ENCODE assay signal across 8 mouse cellular contexts in the genomic region with DNA sequence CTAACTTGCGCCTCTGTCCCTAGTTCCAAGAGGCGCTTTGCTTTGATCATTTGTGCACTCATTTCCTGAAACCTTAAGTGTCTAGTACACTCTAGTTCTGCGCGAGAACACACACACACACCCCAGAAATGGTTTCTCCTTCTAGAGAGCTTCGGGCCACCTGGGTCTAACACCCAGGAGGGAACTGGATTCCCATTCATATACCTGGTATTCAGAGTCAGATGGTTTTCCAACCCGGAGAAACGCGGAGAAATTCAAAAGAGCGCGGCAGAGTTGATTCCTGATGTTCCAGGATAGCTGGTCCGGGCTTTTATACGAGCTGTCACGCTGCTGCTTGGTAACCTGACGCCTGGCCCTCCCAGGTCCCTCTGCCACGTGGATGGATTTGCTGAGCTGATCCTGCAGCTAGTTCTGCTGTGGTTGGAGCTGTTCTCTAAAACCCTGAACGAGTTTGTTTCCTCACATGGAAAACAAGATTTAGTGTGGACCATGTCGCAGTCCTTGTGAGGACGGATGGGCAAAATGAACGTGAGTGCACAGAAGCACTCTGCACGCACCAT. TPM values are rescaled to one million over a fixed set of nuclear protein-coding genes. Genes with fewer than 3 reads are reported as not detected.
DNase-seq lines count a peak whose midpoint lies in the region; ATAC-seq and TF ChIP-seq lines count a peak whose summit lies in the region.

A gene (minus strand): TSS at position 285 of the 560 bp plus-strand sequence.

- no peak for DNase-seq in lung, adult 2 months
- no peak for DNase-seq in lung, postnatal 14 days
- peak; percentile 88 for DNase-seq in embryonic facial prominence, embryonic 14.5 days (ENCODE audit: low spot score)
- DNase-seq in retina, embryonic 14.5 days (ENCODE audit: low spot score), result peak; percentile 38
- no peak for DNase-seq in spleen, postnatal 10 days (ENCODE audit: low spot score in 2 of 2)

- peak; percentile 39; the same call in 1 of the 2 replicates for ATAC-seq in embryonic facial prominence, embryonic 14.5 days (ENCODE audit: low read depth)
- ATAC-seq in hindbrain, embryonic 13.5 days (ENCODE audit: low FRiP score), result no peak
- no peak; the same call in 1 of the 2 replicates for ATAC-seq in liver, embryonic 12.5 days
- ATAC-seq in CD4-positive, CD25-positive, alpha-beta regulatory T cell, adult 4 months, result no peak

- peak within 1 kb of the TSS; percentile 17 for H3K4me3 ChIP-seq in lung, adult 2 months (replicated peaks; ENCODE audit: extremely low read depth, low read depth, low read length)
- peak within 1 kb of the TSS; percentile 55 for H3K4me3 ChIP-seq in embryonic facial prominence, embryonic 14.5 days (ENCODE audit: low read depth, low read length)
- H3K4me3 ChIP-seq in hindbrain, embryonic 13.5 days, result peak within 1 kb of the TSS; percentile 55
- H3K4me3 ChIP-seq in liver, embryonic 12.5 days, result peak within 1 kb of the TSS; percentile 67

- no peaks in the 10 kb centered on the region for H3K4me1 ChIP-seq in lung, adult 2 months (ENCODE audit: control insufficient read depth, insufficient read depth, low read length)
- H3K4me1 ChIP-seq in embryonic facial prominence, embryonic 14.5 days (ENCODE audit: control insufficient read depth, insufficient read depth, low read length), result peaks cover 5% of the 10 kb centered on the region; the same call in 1 of the 2 replicates
- H3K4me1 ChIP-seq in hindbrain, embryonic 13.5 days (replicated peaks), result peaks cover 20% of the 10 kb centered on the region
- peaks cover 30% of the 10 kb centered on the region for H3K4me1 ChIP-seq in liver, embryonic 12.5 days

- peak within 1 kb of the TSS; percentile 6; the same call in 1 of the 2 replicates for H3K27ac ChIP-seq in embryonic facial prominence, embryonic 14.5 days (replicated peaks; ENCODE audit: low read depth, low read length)
- peak within 1 kb of the TSS; percentile 44; the same call in 1 of the 2 replicates for H3K27ac ChIP-seq in hindbrain, embryonic 13.5 days
- H3K27ac ChIP-seq in liver, embryonic 12.5 days, result 0 out of 2 replicates have a peak within 1 kb of the TSS, but pooled peaks have one; percentile 20

- H3K36me3 ChIP-seq in embryonic facial prominence, embryonic 14.5 days (ENCODE audit: control insufficient read depth, insufficient read depth, low read length), result no peaks in the 10 kb centered on the region
- no peaks in the 10 kb centered on the region for H3K36me3 ChIP-seq in hindbrain, embryonic 13.5 days
- H3K36me3 ChIP-seq in liver, embryonic 12.5 days, result no peaks in the 10 kb centered on the region

- whole genome bisulfite sequencing in lung, adult 2 months, result 3% methylated on average over 20 of the region's 20 CpGs
- 2% methylated on average over 20 of the region's 20 CpGs for WGBS in embryonic facial prominence, embryonic 14.5 days
- 5% methylated on average over 20 of the region's 20 CpGs for WGBS in hindbrain, embryonic 13.5 days
- 8% methylated on average over 20 of the region's 20 CpGs for WGBS in liver, embryonic 12.5 days (ENCODE audit: insufficient replicate concordance)

- no peak for TF ChIP-seq POLR2A in lung, adult 2 months (IDR thresholded peaks at IDR 0.05; ENCODE audit: borderline replicate concordance, extremely low read depth, low read depth, low read length)

- H3K4me2 ChIP-seq in embryonic facial prominence, embryonic 14.5 days (ENCODE audit: low read depth, low read length), result peak within 1 kb of the TSS; percentile 91
- peak within 1 kb of the TSS; percentile 74 for H3K4me2 ChIP-seq in hindbrain, embryonic 13.5 days
- H3K4me2 ChIP-seq in liver, embryonic 12.5 days, result peak within 1 kb of the TSS; percentile 97

- TF ChIP-seq CTCF in lung, adult 2 months (IDR thresholded peaks at IDR 0.05; ENCODE audit: insufficient read depth, low read length), result no peak

- H3K27me3 ChIP-seq in embryonic facial prominence, embryonic 14.5 days (replicated peaks; ENCODE audit: control insufficient read depth, insufficient read depth, low read length), result peaks cover 38% of the 10 kb centered on the region
- H3K27me3 ChIP-seq in hindbrain, embryonic 13.5 days, result peaks cover 59% of the 10 kb centered on the region
- peaks cover 60% of the 10 kb centered on the region for H3K27me3 ChIP-seq in liver, embryonic 12.5 days (replicated peaks)

- H3K9me3 ChIP-seq in embryonic facial prominence, embryonic 14.5 days (ENCODE audit: control insufficient read depth, low read length), result no peaks in the 10 kb centered on the region
- no peaks in the 10 kb centered on the region for H3K9me3 ChIP-seq in hindbrain, embryonic 13.5 days
- peaks cover 4% of the 10 kb centered on the region; the same call in 1 of the 2 replicates for H3K9me3 ChIP-seq in liver, embryonic 12.5 days (replicated peaks)

- H3K9ac ChIP-seq in embryonic facial prominence, embryonic 14.5 days (ENCODE audit: low read depth, low read length), result peak within 1 kb of the TSS; percentile 63
- peak within 1 kb of the TSS; percentile 70 for H3K9ac ChIP-seq in hindbrain, embryonic 13.5 days
- H3K9ac ChIP-seq in liver, embryonic 12.5 days, result peak within 1 kb of the TSS; percentile 71

RNA-seq across cellular contexts. Expression of the gene that starts here (rescaled TPM):
- 1.2 and 1.7 TPM in 2 replicates for polyA plus RNA-seq in lung, adult 2 months (2012; rRNA removed)
- polyA plus RNA-seq in embryonic facial prominence, embryonic 14.5 days (2014; fragmentation: Nextera tagmentation; extraction: Ambion mirVana), result 0.28 and 0.34 TPM in 2 replicates
- 0.35 TPM in 1 of 2 replicates, not detected in the other for polyA plus RNA-seq in hindbrain, embryonic 13.5 days (2015; fragmentation: Nextera tagmentation; extraction: Ambion mirVana)
- 6.4 and 6.5 TPM in 2 replicates for polyA plus RNA-seq in liver, embryonic 12.5 days (2016; fragmentation: Nextera tagmentation; extraction: Ambion mirVana)
- not detected for polyA plus RNA-seq in CD4-positive, CD25-positive, alpha-beta regulatory T cell, adult 4 months (2017; shearing (Covaris generic))

Comparison
In these comparisons a context has a peak if more than half of its experiments do, and no peak if none do; other contexts are left out.
1. Peak in DNase-seq, ATAC-seq, H3K4me3 ChIP-seq, H3K27ac ChIP-seq, H3K9ac ChIP-seq and H3K4me2 ChIP-seq in embryonic facial prominence, embryonic 14.5 days; RNA of the gene not detected or under 1 TPM.
2. H3K4me3 ChIP-seq: peak in every context shown above with its lines; median percentile 67 in liver, embryonic 12.5 days; 55 in embryonic facial prominence, embryonic 14.5 days; 55 in hindbrain, embryonic 13.5 days; 17 in lung, adult 2 months.